Mouse (Mus musculus) embryo, embryonic 11 days (tissue): ENCODE measurements around the gene Ppib.

Experiments
- DNase-seq: peaks from one replicate; pipeline ENCODE4 v3.0.0-alpha.2; 2015

The Ppib gene

GRCm38 (mm10) chr9:66078493-66078892 is 18.5 kb downstream of the Ppib start:
- DNase-seq = peak; percentile 62

- DNase-seq = no peak
These were observed 20.9 kb downstream of the Ppib start for GRCm38 (mm10) chr9:66080804-66081459.

GRCm38 (mm10) chr9:66081999-66082398 is 22.0 kb downstream of the Ppib start:
- DNase-seq = no peak

- DNase-seq = no peak
These were observed 24.1 kb downstream of the Ppib start for GRCm38 (mm10) chr9:66084171-66084570.

- DNase-seq = no peak
These were observed 27.0 kb downstream of the Ppib start for GRCm38 (mm10) chr9:66087062-66087461.

- DNase-seq = peak; percentile 76
These were observed 28.4 kb downstream of the Ppib start for GRCm38 (mm10) chr9:66088411-66088810.

- no peak for DNase-seq
These were observed 30.7 kb downstream of the Ppib start for GRCm38 (mm10) chr9:66090593-66091244.

GRCm38 (mm10) chr9:66091327-66092231 is 31.6 kb downstream of the Ppib start:
- DNase-seq = no peak

GRCm38 (mm10) chr9:66092664-66093063 is 32.6 kb downstream of the Ppib start:
- DNase-seq = no peak

GRCm38 (mm10) chr9:66101577-66101976 is 41.6 kb downstream of the Ppib start:
- DNase-seq = no peak

GRCm38 (mm10) chr9:66102668-66103067 is 42.6 kb downstream of the Ppib start:
- DNase-seq = no peak

GRCm38 (mm10) chr9:66104601-66105000 is 44.6 kb downstream of the Ppib start:
- DNase-seq = no peak

GRCm38 (mm10) chr9:66105168-66105567 is 45.1 kb downstream of the Ppib start:
- no peak for DNase-seq

GRCm38 (mm10) chr9:66109574-66109973 is 49.6 kb downstream of the Ppib start:
- no peak for DNase-seq

- DNase-seq = no peak
These were observed 50.1 kb downstream of the Ppib start for GRCm38 (mm10) chr9:66110126-66110525.

GRCm38 (mm10) chr9:66110611-66111379 is 50.8 kb downstream of the Ppib start:
- peak; percentile 29 for DNase-seq

GRCm38 (mm10) chr9:66114341-66114740 is 54.3 kb downstream of the Ppib start:
- DNase-seq = no peak
